Mouse (Mus musculus) CH12.LX (cell line): ENCODE measurements at regions not wholly inside any gene's neighbourhood (a gene's known extent, or its start where the extent isn't known, plus 50 kb on each side); places are given as distances from the start of the nearest gene placed in this dataset.

Source experiments
- CTCF ChIP-seq, 2 experiments: IDR thresholded peaks in 1 of 2; conservative IDR thresholded peaks in 1 of 2; 2 replicates each; pipeline ENCODE4 v1.5.1; 2011 to 2012; ENCODE audit warnings: low read depth in 2 of 2, low read length in 2 of 2, improper control_type of control experiment in 1 of 2, inconsistent platforms in 1 of 2, mild to moderate bottlenecking in 1 of 2, moderate library complexity in 1 of 2
- JUND ChIP-seq: conservative IDR thresholded peaks from 2 replicates; pipeline ENCODE4 v1.6.1; 2011; ENCODE audit warnings: low read depth, low read length, improper control_type of control experiment
- KAT2A ChIP-seq: IDR thresholded peaks from 2 replicates; pipeline ENCODE4 v1.6.1; 2012; ENCODE audit warnings: low read length, improper control_type of control experiment, inconsistent platforms; ENCODE audit not compliant: insufficient replicate concordance
- RCOR1 ChIP-seq: conservative IDR thresholded peaks from 2 replicates; pipeline ENCODE4 v1.6.1; 2012; ENCODE audit warnings: low read depth, mild to moderate bottlenecking, inconsistent platforms, low read length, improper control_type of control experiment
- SMC3 ChIP-seq: IDR thresholded peaks from 2 replicates; pipeline ENCODE4 v1.6.1; 2011; ENCODE audit warnings: low read depth, low read length, improper control_type of control experiment
- USF1 ChIP-seq: IDR thresholded peaks from 2 replicates; pipeline ENCODE4 v1.6.1; 2014; ENCODE audit warnings: low read depth, mild to moderate bottlenecking, inconsistent platforms, low read length, improper control_type of control experiment
- ZNF384 ChIP-seq: IDR thresholded peaks from 2 replicates; pipeline ENCODE4 v1.6.1; 2012; ENCODE audit warnings: low read depth, low read length, improper control_type of control experiment, inconsistent platforms

DNA sequence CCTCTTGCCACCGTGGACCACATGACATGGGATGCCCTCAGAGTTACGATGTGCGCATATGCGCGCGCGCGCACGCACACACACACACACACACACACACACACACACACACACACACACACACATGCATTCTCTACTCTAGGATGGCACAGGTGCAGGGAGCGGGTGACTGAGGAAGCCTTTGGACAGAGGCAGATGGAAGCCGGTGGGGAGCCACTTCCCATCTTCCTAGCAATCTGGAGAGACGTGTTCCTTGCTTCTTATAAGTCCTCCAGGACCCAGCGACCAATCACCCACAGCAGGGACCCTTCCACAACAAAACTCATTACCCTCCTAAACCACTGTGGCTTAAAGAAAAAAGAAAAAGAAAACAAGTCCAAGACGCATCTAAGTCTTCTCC is 138.6 kb upstream of the Igsf21 start:
- TF ChIP-seq KAT2A: no peak
- TF ChIP-seq CTCF (conservative IDR thresholded peaks at IDR 0.05 in 1 of 2, IDR thresholded peaks at IDR 0.05 in 1 of 2; ENCODE audit: low read depth in 2 of 2, low read length in 2 of 2): no peak
- TF ChIP-seq JUND: no peak
- no peak for TF ChIP-seq ZNF384
- no peak for TF ChIP-seq SMC3
- TF ChIP-seq USF1: no peak
- TF ChIP-seq RCOR1: no peak
